Mouse (Mus musculus): ENCODE measurements around the gene Zdhhc15.
"Not testable (repeated sequence)": the region's sequence is repeated elsewhere in the genome, so short reads cannot be mapped to it uniquely, and the experiment has no call there.

Gene Zdhhc15

DNA sequence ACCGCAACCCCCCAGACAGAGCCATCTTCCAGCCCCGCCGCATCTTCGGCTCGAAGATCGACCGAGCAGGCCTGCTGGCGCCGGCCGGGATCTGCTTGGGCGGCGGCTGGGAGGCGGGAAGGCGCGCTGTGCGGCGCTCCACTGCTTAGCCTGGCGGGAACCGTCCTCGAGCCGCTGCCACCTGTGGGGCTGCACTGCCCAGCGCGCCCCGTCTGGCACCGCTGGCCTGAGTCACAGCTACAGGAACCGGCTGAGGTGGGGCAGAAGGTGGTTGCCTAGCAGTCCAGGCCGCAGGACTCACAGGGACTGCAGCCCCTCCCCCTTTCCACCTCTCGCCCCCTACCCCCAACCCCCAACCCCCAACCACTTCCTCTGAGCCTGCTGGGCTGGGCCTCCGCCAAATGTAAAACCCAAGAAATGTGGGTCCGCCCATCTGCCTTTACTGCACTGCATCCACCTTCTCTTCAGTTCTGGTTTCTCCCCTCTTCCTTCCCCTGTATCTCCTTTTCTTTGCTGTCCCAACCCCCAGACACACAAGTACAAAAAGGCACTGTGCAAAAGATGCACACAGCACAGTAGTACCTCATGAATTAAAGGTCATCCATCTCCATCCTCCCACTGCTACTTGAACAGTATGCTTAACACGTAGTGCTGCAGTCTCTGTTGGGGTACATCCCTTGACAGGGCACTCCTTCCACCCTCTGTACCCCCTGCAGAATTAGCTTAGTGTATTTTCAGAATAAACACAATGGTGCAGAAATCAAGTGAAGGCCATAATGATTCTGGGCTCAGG lies at the start of gene Zdhhc15:
Zdhhc15 (minus strand) TSS at position 308 of the 793 bp plus-strand sequence.
- DNase-seq (ENCODE audit: low spot score in 2 of 2) = peak; percentile 12 to 21

DNA sequence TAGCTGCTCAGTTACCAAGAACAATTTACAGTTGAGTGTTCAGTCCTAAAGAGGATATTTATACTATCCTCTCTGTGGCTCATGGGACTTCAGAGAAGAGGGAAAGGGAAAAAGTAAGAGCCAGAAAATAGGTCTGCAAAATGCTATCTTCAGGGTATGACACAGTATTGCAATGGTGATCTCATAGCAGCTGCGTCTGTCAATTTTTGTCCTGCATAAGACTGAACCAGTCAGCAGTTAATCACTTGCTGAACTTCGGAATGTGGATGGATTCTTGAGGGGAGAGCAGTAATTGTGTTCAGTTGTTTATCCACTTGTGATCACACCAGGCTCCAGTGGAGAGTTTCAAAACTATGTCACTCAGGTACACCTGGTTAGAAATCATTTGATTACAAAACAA lies 37.1 kb upstream of the Zdhhc15 start:
- no peak for DNase-seq (ENCODE audit: low spot score in 2 of 2)

GRCm38 (mm10) chrX:104669850-104670756 lies 761 bp downstream of the Zdhhc15 start:
- peak in 1 of 2 experiments; percentile 1 for DNase-seq (ENCODE audit: low spot score in 2 of 2)

GRCm38 (mm10) chrX:104656976-104657375 lies 13.9 kb downstream of the Zdhhc15 start:
- DNase-seq (ENCODE audit: low spot score in 2 of 2) = no peak

- no peak for DNase-seq (ENCODE audit: low spot score in 2 of 2)
Observed at GRCm38 (mm10) chrX:104612531-104612930, 58.3 kb downstream of the Zdhhc15 start.

GRCm38 (mm10) chrX:104603738-104604430 lies 67.0 kb downstream of the Zdhhc15 start:
- DNase-seq (ENCODE audit: low spot score in 2 of 2) = not testable (repeated sequence)

DNA sequence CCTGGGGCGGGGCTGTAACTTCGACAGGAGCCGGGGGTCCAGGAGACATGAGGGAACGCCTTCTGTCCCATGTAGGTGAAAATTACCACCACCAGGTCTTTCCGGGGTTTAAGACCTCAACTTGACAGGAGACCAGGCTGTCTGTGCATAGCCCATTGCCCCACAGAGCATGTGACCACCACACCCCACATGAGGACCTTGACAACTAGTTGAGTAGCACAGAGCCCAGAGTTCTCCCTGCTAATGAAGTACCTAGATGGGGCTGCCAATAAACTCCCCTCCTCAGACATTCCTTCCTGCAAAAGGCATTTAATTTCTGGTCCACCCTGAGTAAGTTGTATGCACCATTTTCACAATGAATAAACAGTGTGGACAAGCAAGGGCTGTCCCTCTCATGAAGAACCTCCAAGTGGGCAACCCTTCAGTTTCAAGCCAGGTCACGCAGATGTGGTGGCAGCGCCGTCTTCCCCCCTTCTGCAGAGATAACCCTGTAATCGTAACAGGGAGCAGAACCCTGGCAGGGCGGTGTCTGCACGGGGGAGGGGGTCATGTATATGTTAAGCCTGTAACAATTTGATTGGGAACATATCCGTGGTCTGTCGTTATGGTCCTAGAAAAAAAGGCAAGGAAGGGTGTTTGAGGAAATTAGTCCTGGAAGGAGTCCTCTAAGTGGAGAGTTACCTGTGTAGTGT lies 68.5 kb downstream of the Zdhhc15 start:
- DNase-seq (ENCODE audit: low spot score in 2 of 2) = not testable (repeated sequence)

GRCm38 (mm10) chrX:104573946-104574345 lies 96.9 kb downstream of the Zdhhc15 start:
- DNase-seq (ENCODE audit: low spot score in 2 of 2) = no peak

DNA sequence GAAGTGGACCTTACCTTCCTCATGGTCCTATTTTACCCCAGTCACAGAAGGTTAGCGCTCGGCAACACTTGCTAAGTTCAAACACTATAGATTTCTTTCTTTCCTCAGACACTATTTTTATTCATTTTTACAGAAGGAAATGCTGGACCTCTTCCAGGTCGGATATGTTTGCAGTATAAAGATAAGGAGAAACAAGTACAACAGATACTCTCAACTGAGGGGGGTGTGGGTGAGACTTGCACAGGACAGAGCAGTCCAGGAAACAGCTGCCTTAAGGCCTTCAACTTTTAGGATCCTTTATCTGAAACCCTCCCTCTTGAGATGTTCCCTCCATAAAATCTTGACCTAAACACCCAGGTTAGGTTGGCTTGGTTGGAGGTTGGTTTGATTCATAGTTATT lies 103.4 kb downstream of the Zdhhc15 start:
- no peak for DNase-seq (ENCODE audit: low spot score in 2 of 2)

DNA sequence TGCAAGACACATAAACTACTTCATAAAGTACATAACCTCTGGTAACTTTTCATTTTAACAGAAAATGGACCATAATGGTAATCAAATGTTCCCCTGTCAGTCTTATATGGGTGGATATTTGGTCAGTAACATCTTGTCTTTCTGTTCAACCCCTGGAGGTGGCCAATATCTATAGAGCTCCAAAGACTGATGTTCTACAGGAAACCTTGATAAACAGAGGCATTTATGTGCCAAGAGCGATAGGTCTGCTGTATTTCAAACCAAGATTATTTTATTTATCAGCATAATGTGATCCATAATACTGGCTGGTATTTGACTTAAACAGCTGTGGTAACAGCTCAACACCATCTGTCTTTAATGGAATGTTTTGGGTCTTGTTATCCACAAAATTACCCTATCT lies 125.6 kb downstream of the Zdhhc15 start:
- DNase-seq (ENCODE audit: low spot score in 2 of 2) = no peak

DNA sequence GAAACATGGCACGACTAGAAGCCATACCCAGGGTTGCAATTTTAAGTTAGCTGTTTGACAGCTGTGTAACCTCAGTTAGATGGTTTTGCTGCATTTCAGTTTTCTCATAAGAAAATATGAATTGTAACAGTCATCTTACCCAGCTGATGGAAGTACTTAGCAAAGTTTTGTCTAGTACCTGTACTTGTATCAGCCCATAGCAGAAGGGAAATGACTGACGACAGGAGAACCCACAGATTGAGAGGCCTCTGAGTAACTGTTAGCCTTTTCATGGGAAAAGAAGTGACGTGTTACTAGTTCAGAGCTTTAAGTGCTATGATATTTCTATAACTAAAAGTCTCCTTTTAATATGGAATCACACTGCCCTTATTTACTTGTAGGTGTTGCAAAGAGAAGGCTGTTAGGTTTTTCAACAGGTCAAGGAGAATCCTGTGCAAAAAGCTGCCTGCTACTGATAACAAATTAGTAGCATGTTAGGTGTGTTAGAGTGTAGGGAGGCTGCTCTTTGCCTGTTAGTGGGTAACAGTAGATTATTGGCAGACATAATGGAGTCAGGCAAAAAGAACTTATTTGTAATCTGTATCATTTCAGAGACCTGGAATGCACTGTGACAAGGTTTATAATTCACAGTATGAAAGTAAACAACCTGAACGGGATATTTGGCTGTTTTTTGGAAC lies 126.8 kb downstream of the Zdhhc15 start:
- no peak for DNase-seq (ENCODE audit: low spot score in 2 of 2)

DNA sequence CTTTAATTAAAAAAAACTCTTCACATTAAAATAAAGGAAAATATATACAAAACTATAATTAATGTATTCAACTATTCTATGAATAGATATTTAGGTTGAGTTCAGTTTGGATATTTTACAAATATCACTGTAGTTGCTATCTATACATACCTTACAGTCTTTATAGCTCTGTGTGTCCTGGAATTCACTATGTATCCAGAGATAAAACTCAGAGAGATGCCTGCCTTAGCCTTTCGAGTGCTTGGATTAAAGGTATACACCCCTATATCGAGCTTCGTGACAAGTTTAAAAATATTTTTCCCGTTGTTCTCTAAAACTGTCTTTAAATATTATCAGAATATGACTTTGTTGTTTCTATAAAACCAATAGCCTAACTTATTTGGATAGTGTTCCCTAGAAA lies 128.2 kb downstream of the Zdhhc15 start:
- DNase-seq (ENCODE audit: low spot score in 2 of 2) = no peak

GRCm38 (mm10) chrX:104501765-104502164 lies 169.1 kb downstream of the Zdhhc15 start:
- no peak for DNase-seq (ENCODE audit: low spot score in 2 of 2)

- DNase-seq (ENCODE audit: low spot score in 2 of 2) = no peak
Observed at GRCm38 (mm10) chrX:104489626-104490355, 181.1 kb downstream of the Zdhhc15 start.

- no peak for DNase-seq (ENCODE audit: low spot score in 2 of 2)
Observed at GRCm38 (mm10) chrX:104488870-104489467, 181.9 kb downstream of the Zdhhc15 start.

DNA sequence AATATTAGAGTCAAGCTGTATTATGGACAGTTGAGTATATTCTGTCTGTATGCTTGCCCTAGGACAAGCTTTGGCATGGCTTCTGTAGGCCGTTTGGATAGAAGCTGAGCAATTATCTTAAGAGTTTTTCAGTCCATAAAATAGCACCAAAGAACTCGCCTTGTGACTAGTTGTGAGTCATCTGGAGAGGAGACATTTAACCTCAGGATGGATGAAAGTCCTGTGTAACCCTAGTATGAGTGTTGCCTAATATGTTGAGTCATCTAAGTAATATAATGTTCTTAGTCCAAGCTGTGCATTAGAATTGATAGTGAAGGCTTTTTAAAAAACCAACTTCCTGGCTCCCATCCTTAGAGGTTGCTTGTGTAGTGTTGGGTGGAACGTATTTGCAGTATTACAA lies 182.8 kb downstream of the Zdhhc15 start:
- no peak for DNase-seq (ENCODE audit: low spot score in 2 of 2)
